Mouse (Mus musculus) limb, embryonic 15.5 days (tissue): Measurements from ENCODE around the gene Ptk7. TPM values are rescaled to one million over a fixed set of nuclear protein-coding genes. Genes with fewer than 3 reads are reported as not detected.

ENCODE experiments used
- ATAC-seq: fragments of 200-750 bp; cut with Nextera tagmentation; 2 replicates; pipeline ENCODE4 v1.8.0; 2017; ENCODE audit warnings: low read depth, moderate TSS enrichment; ENCODE audit not compliant: insufficient number of reproducible peaks, low FRiP score, low TSS enrichment
- H3K27ac ChIP-seq: fragments of 300-500 bp; sonication (generic); 2 replicates; pipeline ENCODE4 v1.5.1; 2015; ENCODE audit warnings: moderate library complexity, mild to moderate bottlenecking, inconsistent platforms
- H3K27me3 ChIP-seq: fragments of 300-500 bp; sonication (generic); 2 replicates; pipeline ENCODE4 v1.6.1; 2015; ENCODE audit warnings: inconsistent platforms
- H3K36me3 ChIP-seq: fragments of 300-500 bp; sonication (generic); 2 replicates; pipeline ENCODE4 v1.6.1; 2015; ENCODE audit warnings: inconsistent platforms
- H3K4me1 ChIP-seq: fragments of 300-500 bp; sonication (generic); 2 replicates; pipeline ENCODE4 v1.6.1; 2015; ENCODE audit warnings: inconsistent platforms
- H3K4me2 ChIP-seq: fragments of 300-500 bp; sonication (generic); 2 replicates; pipeline ENCODE4 v1.6.1; 2015; ENCODE audit warnings: mild to moderate bottlenecking, inconsistent platforms
- H3K4me3 ChIP-seq: fragments of 300-500 bp; sonication (generic); 2 replicates; pipeline ENCODE4 v1.5.1; 2015; ENCODE audit warnings: mild to moderate bottlenecking, inconsistent platforms
- H3K9ac ChIP-seq: fragments of 300-500 bp; sonication (generic); 2 replicates; pipeline ENCODE4 v1.6.1; 2015; ENCODE audit warnings: inconsistent platforms
- H3K9me3 ChIP-seq: fragments of 300-500 bp; sonication (generic); 2 replicates; pipeline ENCODE4 v1.6.1; 2016; ENCODE audit warnings: inconsistent platforms
- WGBS: fragments of 180-500 bp; shearing (Covaris S2); methylation state at CpG from one replicate; pipeline ENCODE4 v1.1.7; 2015; 5-methylcytosine and 5-hydroxymethylcytosine counted together
- polyA plus RNA-seq: library from polyadenylated mRNA; unstranded; fragments of >200 nt; fragmentation: Nextera tagmentation; extraction: Ambion mirVana; gene quantifications from 2 replicates; pipeline ENCODE4 v1.2.1, GENCODE M21; 2015

Ptk7 gene
- polyA plus RNA-seq, 1 experiment from 2014 or later: 123 TPM

DNA sequence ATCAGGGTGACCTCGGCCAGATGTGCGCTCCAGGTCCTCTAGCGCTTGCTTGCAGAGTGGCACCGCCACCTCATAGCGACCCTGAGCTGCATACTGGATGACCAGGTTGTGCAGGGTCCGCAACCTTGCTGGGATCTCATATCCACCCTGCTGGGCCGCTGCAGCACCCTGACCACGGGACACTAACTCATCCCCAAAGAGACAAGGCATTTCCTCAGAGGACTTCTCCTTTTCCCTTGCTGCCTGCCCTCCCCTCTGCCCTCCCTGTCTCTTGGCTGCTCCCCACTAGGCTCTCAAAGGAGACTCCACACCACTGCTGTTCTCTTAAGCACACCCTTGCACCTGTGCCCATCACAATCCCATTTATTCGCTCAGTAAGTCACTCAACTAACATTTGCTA, 10.6 kb upstream of the Ptk7 start:
- Histone ChIP-seq H3K27me3 (no peaks in the 10 kb centered on the region), H3K9ac (no peak overlapping the region), H3K27ac (no peak overlapping the region), H3K9me3 (no peaks in the 10 kb centered on the region), H3K4me2 (no peak overlapping the region), H3K4me3 (no peak overlapping the region), H3K36me3 (peaks cover 51% of the 10 kb centered on the region), H3K4me1 (peaks cover 19% of the 10 kb centered on the region)
- no peak for ATAC-seq
- 75% methylated on average over 9 of the region's 9 CpGs for WGBS

GRCm38 (mm10) chr17:46636831-46637523, 7.7 kb upstream of the Ptk7 start:
- ATAC-seq: no peak
- peaks cover 49% of the 10 kb centered on the region for H3K36me3 ChIP-seq

DNA sequence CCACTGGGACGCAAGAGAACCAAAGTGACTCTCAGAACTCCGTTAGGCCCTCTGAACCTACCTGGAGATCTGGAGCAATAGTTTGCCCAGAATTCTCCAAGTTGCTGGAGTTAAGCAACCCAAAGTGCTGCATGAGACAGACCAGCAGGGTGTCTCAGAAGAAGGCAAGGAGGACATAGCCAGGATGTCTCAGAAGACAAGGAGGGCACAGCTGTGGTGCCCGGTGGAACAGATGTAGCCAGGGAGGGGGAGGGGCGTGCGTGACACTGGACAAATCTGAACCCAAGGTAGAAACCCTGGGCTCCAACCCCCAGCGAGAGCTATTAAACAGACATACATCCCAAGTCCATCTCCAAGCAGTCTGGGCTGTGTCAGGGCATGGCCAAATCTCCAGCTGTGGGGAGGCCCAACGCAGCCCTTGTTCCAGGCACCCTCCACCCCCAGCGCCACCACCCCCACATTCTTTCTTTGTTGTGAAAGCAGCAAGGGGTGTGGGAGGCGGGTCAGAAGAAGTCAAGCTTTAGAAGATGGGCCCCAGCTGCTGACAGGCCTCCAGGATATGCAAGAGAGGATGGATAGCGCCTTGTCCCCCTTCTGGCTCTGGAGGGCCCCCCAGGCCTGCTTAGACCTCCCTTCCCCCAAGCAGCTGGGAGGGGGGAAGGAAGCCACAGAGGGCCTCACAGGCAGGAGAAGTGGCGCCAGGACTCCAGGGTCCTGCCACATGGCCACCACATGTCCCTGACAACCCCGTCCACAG, 559 bp upstream of the Ptk7 start:
- H3K27me3 ChIP-seq: no peaks in the 10 kb centered on the region
- H3K4me2 ChIP-seq: peak overlapping the region; percentile 69
- H3K36me3 ChIP-seq: peaks cover 14% of the 10 kb centered on the region
- no peak overlapping the region for H3K9ac ChIP-seq
- H3K27ac ChIP-seq: peak overlapping the region; percentile 95
- H3K9me3 ChIP-seq: no peaks in the 10 kb centered on the region
- H3K4me1 ChIP-seq: peaks cover 49% of the 10 kb centered on the region
- peak overlapping the region; percentile 90 for H3K4me3 ChIP-seq
- 5% methylated on average over 12 of the region's 12 CpGs for WGBS
- ATAC-seq: peak; percentile 64

More at GRCm38 (mm10) chr17:46636831-46637523, 7.7 kb upstream of the Ptk7 start:
- Histone ChIP-seq H3K9me3 (no peaks in the 10 kb centered on the region), H3K27ac (no peak overlapping the region), H3K9ac (peak overlapping the region; percentile 23; the same call in 1 of the 2 replicates), H3K4me2 (peak overlapping the region; percentile 29), H3K4me3 (peak overlapping the region; percentile 19), H3K27me3 (no peaks in the 10 kb centered on the region), H3K4me1 (peaks cover 8% of the 10 kb centered on the region)
- WGBS: 9% methylated on average over 15 of the region's 15 CpGs

GRCm38 (mm10) chr17:46628471-46628790, 873 bp downstream of the Ptk7 start:
- Histone ChIP-seq H3K4me1 (peaks cover 63% of the 10 kb centered on the region), H3K4me3 (peak overlapping the region; percentile 90), H3K27me3 (no peaks in the 10 kb centered on the region), H3K9ac (peak overlapping the region; percentile 85), H3K9me3 (no peaks in the 10 kb centered on the region), H3K4me2 (peak overlapping the region; percentile 69), H3K36me3 (peaks cover 14% of the 10 kb centered on the region), H3K27ac (peak overlapping the region; percentile 95)
- ATAC-seq: no peak
- WGBS: under 1% methylated on average over 13 of the region's 13 CpGs

- no peaks in the 10 kb centered on the region for H3K27me3 ChIP-seq
- H3K9ac ChIP-seq: peak overlapping the region; percentile 85; the same call in 1 of the 2 replicates
- H3K27ac ChIP-seq: peak overlapping the region; percentile 71
- H3K36me3 ChIP-seq: peaks cover 8% of the 10 kb centered on the region
- peak overlapping the region; percentile 90 for H3K4me3 ChIP-seq
- no peaks in the 10 kb centered on the region for H3K9me3 ChIP-seq
- 16% methylated on average over 6 of the region's 6 CpGs for WGBS
- peaks cover 72% of the 10 kb centered on the region for H3K4me1 ChIP-seq
- peak overlapping the region; percentile 69 for H3K4me2 ChIP-seq
- ATAC-seq: no peak
These were observed 1.9 kb downstream of the Ptk7 start for GRCm38 (mm10) chr17:46627409-46627808.

DNA sequence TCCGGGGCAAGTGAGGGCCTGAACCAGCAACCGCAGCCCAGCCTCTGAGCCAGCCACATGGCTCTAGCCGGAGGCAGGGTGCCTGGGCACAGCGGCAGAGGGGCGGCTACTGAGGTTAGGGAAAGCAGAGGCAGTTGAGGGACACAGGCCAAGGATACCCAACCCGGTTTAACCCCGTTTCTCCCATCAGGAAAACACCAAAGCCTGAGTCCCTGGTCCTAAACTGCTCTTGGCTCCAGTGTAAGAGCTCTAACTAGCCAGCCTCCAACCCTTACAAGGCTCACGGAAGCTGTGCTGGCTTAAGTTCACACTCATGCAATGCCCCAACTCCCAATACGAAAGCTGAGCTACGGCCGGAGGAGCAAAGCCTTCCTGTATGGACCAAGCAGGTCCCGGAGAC, 4.7 kb downstream of the Ptk7 start:
- Histone ChIP-seq H3K27ac (peak overlapping the region; percentile 73), H3K4me1 (peaks cover 79% of the 10 kb centered on the region), H3K9ac (0 out of 2 replicates have a peak overlapping the region, but pooled peaks have one; percentile 4), H3K4me2 (peak overlapping the region; percentile 37), H3K27me3 (no peaks in the 10 kb centered on the region), H3K4me3 (peak overlapping the region; percentile 21), H3K9me3 (no peaks in the 10 kb centered on the region), H3K36me3 (no peaks in the 10 kb centered on the region)
- ATAC-seq: no peak
- 35% methylated on average over 12 of the region's 12 CpGs for WGBS

- Histone ChIP-seq H3K27ac (peak overlapping the region; percentile 73), H3K4me2 (peak overlapping the region; percentile 37), H3K9ac (0 out of 2 replicates have a peak overlapping the region, but pooled peaks have one; percentile 4), H3K4me1 (peaks cover 83% of the 10 kb centered on the region), H3K36me3 (no peaks in the 10 kb centered on the region), H3K27me3 (no peaks in the 10 kb centered on the region), H3K9me3 (no peaks in the 10 kb centered on the region), H3K4me3 (peak overlapping the region; percentile 21)
- no peak for ATAC-seq
- WGBS: 21% methylated on average over 10 of the region's 10 CpGs
These were observed 5.3 kb downstream of the Ptk7 start for GRCm38 (mm10) chr17:46623819-46624557.

DNA sequence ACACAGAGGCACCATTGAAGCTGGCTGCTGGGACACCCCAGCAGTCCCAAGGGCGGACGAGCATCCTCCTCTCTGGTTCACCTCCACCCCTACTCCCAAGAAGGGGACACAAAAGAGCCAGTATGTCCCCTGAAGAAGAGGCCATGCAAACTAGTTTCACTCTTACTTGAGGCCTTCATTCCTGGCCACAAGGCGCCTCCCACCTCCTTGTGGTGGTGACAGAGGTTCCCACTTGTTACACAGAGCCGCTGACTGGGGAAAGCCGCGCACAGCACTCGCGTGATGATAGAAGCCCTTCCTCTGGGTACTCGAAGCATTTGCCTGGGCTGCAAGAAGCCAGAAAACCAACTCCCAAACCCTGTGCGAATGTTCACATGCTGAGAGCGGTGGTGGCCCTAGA, 7.0 kb downstream of the Ptk7 start:
- Histone ChIP-seq H3K9me3 (no peaks in the 10 kb centered on the region), H3K9ac (no peak overlapping the region), H3K4me1 (peaks cover 91% of the 10 kb centered on the region), H3K36me3 (no peaks in the 10 kb centered on the region), H3K27ac (peak overlapping the region; percentile 28; the same call in 1 of the 2 replicates), H3K4me3 (no peak overlapping the region), H3K4me2 (no peak overlapping the region), H3K27me3 (no peaks in the 10 kb centered on the region)
- whole genome bisulfite sequencing: 63% methylated on average over 11 of the region's 11 CpGs
- no peak for ATAC-seq

GRCm38 (mm10) chr17:46621324-46621723, 8.0 kb downstream of the Ptk7 start:
- 32% methylated on average over 15 of the region's 15 CpGs for WGBS
- ATAC-seq: no peak
- no peak overlapping the region for H3K4me3 ChIP-seq
- peak overlapping the region; percentile 8; the same call in 1 of the 2 replicates for H3K4me2 ChIP-seq
- peaks cover 89% of the 10 kb centered on the region for H3K4me1 ChIP-seq
- H3K27ac ChIP-seq: peak overlapping the region; percentile 47
- H3K27me3 ChIP-seq: no peaks in the 10 kb centered on the region
- H3K36me3 ChIP-seq: no peaks in the 10 kb centered on the region
- H3K9me3 ChIP-seq: no peaks in the 10 kb centered on the region
- no peak overlapping the region for H3K9ac ChIP-seq

DNA sequence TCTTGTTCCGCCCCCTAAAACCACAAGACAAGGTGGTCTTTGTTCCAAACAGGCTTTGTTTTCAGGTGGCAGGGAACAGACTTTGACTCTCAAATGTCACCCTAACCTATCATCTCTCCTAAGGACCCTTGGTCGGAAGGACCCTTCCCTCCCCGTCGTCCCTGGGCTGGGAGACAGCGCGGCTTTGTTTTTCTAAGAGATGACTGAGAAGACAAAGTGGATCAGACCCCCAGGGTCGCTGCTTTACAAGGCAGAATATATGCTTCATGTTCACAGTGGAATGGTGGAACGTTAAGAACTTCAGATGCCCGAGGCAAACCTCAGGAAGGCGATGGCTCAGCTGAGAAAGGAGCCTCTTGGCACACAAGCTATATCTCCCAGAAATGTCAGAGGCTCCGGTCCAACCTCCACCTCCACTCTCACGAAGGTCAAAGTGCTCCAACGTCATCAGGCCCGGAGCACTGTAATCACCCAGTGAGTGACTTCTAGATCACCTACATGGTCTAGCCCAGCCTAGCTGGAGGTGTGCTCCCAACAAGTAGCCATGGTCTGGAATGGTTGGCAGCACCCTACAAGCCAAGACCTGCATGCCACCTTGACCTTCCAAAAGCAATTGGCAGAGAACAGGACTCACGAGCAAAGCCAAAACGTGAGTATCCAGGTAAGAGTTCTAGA, 9.5 kb downstream of the Ptk7 start:
- Histone ChIP-seq H3K36me3 (no peaks in the 10 kb centered on the region), H3K27me3 (no peaks in the 10 kb centered on the region), H3K27ac (peak overlapping the region; percentile 88), H3K4me1 (peaks cover 86% of the 10 kb centered on the region), H3K4me3 (peak overlapping the region; percentile 19; the same call in 1 of the 2 replicates), H3K4me2 (peak overlapping the region; percentile 44; the same call in 1 of the 2 replicates), H3K9me3 (no peaks in the 10 kb centered on the region), H3K9ac (no peak overlapping the region)
- ATAC-seq: no peak
- 23% methylated on average over 16 of the region's 16 CpGs for WGBS
